Mouse (Mus musculus) small intestine, adult 2 months (tissue): Measurements from ENCODE around the gene Tepsin.

Experiments
- CTCF ChIP-seq: fragments of 200-500 bp; IDR thresholded peaks from 2 replicates; pipeline ENCODE4 v1.5.1; 2012; ENCODE audit warnings: low read depth, mild to moderate bottlenecking, control low read depth, inconsistent platforms, low read length, moderate library complexity, mixed read lengths; ENCODE audit not compliant: insufficient replicate concordance, insufficient read length; ENCODE audit errors: extremely low read depth
- POLR2A ChIP-seq: fragments of 200-500 bp; IDR thresholded peaks from 2 replicates; pipeline ENCODE4 v1.6.1; 2012; ENCODE audit warnings: low read depth, mild to moderate bottlenecking, control low read depth, inconsistent platforms, low read length, moderate library complexity

DNA sequence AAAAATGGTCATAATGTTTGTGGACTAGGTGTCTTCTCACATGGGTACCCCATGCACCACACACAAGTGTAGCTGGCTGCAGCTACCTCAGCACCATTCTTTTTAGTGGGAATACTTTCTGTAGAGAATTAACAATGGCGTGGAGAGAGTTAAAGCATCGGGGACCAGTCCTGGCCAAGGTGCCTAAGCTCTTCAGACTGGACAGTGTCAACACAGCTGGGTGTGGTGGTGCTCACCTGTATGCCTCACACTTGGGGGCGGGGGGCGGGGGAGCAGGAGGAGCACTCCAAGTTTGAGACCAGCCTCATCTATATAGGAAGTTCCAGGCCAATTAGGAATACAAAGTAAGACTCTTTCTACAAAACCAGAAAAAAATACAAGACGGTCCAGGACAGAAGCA, 35.6 kb upstream of the Tepsin start:
- TF ChIP-seq POLR2A = no peak
- TF ChIP-seq CTCF = no peak
